Mouse (Mus musculus): ENCODE data around the gene Fndc10. TPM values are rescaled to one million over a fixed set of nuclear protein-coding genes. Genes with fewer than 3 reads are reported as not detected.
"Not testable (repeated sequence)": the region's sequence is repeated elsewhere in the genome, so short reads cannot be mapped to it uniquely, and the experiment has no call there.

The Fndc10 gene
- total RNA-seq, 4 experiments from 2014 or later, result 31.6 to 37.7 (median 34.7) TPM

GRCm38 (mm10) chr4:155683670-155684277 is 10.4 kb upstream of the Fndc10 start:
- DNase-seq (ENCODE audit: low spot score in 2 of 2), result not testable (repeated sequence)

- DNase-seq (ENCODE audit: low spot score in 2 of 2), result not testable (repeated sequence)
These were observed 6.4 kb upstream of the Fndc10 start for GRCm38 (mm10) chr4:155687764-155688163.

- DNase-seq (ENCODE audit: low spot score in 2 of 2), result peak in 1 of 2 experiments; percentile 32
These were observed 3.4 kb upstream of the Fndc10 start for GRCm38 (mm10) chr4:155690571-155691375.

DNA sequence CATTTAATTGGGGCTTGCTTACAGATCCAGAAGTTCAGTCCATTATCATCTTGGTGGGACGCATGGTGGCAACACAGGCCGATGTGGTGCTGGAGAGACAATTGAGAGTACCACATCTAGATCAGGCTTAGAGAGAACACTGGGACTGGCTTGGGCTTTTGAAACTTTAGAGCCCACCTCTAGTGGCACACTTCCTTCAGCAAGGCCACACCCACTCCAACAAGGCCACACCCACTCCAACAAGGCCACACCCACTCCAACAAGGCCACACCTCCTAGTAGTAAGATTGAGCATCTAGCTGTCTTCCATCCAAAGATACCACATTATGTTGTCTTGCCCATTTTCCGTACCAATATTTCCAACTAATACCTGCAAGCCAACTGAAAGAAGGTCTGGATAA is 1.7 kb upstream of the Fndc10 start:
- no peak for DNase-seq (ENCODE audit: low spot score in 2 of 2)

DNA sequence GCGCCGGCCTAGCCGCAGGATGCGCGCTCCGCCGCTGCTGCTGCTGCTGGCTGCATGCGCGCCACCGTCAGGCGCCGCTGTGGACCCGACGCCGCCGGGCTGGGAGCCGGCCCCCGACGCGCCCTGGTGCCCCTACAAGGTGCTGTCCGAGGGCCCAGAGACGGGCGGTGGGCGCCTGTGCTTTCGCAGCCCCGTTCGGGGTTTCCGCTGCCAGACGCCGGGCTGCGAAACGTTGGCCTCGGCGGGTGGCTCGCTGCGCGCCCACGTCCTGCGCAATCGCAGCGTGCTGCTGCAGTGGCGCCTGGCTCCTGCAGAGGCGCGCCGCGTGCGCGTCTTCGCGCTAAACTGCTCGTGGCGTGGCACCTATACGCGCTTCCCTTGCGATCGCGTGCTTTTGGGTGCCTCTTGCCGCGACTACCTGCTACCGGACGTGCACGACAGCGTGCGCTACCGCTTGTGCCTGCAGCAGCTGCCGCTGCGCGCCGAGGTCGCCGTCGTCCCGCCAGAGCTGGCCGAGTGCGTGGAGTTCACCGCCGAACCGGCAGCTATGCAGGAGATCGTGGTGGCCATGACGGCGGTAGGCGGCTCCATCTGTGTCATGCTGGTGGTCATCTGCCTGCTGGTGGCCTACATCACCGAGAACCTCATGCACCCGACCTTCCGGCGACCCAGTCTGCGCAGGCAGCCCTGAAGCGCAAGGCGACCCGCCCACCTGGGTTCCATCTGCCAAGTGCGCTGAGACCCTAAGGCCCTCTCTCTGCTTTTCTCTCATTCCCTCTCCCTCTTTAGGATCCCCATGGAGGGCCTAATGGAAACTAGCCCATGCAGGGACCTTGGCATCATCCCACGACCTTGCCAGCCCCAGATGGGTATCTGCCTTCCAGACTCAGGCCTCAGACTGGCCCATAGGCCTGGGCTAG is 600 bp downstream of the Fndc10 start:
- peak; percentile 71 to 82 for DNase-seq (ENCODE audit: low spot score in 2 of 2)

GRCm38 (mm10) chr4:155695531-155696062 is 1.5 kb downstream of the Fndc10 start:
- DNase-seq (ENCODE audit: low spot score in 2 of 2), result no peak

GRCm38 (mm10) chr4:155696261-155697255 is 2.4 kb downstream of the Fndc10 start:
- no peak for DNase-seq (ENCODE audit: low spot score in 2 of 2)

DNA sequence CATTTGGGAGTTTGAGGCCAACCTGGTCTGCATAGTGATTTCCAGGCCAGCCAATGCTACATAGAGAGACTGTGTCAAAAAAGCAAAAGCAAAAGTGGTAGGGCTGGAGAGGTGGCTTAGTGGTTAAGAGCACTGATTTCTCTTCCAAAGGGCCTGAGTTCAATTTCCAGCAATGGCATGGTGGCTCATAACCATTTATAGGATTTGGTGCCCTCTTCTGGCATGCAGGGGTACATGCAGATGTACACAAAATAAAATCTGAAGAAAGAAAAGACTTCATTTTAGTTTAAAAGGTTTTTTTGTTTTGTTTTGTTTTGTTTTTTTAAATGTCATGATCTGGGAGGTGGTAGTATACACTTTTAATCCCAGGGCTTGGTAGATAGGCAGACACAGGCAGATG is 6.3 kb downstream of the Fndc10 start:
- no peak for DNase-seq (ENCODE audit: low spot score in 2 of 2)

DNA sequence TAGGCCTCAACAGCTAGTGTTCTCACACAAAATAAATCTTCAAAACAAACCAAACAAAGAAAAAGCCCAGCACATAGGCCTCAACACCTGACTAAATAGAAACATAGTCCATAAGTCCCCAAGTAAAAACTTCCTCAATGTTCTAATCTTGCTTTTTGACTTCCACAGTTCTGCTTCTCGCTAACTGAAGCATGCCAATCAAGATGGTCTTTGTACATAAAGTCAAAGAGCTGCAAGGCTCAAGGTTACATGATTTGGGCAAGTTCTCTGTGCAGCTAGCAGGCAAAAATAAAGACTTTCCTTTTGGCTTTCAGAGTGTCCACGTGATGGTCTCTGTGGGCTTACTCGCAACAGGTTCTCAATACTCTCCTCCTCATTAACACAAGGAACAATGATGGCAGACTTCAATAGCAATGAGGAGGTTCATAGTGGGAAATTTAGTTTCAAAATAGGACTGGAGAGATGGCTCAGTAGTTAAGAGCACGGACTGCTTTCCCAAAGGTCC is 9.3 kb downstream of the Fndc10 start:
- no peak for DNase-seq (ENCODE audit: low spot score in 2 of 2)

GRCm38 (mm10) chr4:155704721-155705591 is 10.8 kb downstream of the Fndc10 start, which contains the start of gene Ssu72:
Gene Ssu72 (plus strand): TSS chr4:155704800.
- peak; percentile 92 to 98 for DNase-seq (ENCODE audit: low spot score in 2 of 2)

DNA sequence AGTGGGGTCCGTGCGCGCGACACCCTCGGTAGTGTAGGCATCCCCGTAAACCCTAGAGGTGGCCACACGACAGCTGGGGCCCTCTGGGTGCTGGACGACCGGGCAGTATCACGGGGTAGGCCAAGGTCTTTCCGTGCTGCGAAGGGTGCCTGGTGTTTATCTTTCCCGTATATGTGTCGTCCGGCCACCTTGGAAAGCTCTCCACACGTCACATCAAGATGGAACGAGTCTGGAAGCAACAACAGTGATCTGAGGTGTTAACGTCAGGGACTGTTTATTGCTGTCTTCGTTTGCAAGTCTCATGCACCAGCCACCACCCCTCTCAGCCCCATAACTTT is 11.4 kb downstream of the Fndc10 start:
- no peak for DNase-seq (ENCODE audit: low spot score in 2 of 2)

DNA sequence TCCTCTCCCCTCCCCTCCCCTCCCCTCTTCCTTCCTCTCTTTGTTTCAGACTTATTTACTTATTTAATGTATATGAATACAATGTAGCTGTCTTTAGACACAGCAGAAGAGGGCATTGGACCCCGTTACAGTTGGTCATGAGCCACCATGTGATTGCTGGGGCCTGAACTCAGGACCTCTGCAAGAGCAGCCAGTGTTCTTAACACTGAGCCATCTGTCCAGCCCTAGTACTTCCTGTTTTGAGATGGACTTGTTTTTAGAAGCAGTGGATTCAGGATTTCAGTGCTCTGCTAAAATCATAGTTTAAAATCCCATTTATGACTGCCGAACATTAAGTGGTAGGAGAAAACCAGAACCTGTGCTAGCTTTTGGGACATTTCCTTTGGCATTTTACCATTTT is 14.4 kb downstream of the Fndc10 start:
- DNase-seq (ENCODE audit: low spot score in 2 of 2), result no peak

DNA sequence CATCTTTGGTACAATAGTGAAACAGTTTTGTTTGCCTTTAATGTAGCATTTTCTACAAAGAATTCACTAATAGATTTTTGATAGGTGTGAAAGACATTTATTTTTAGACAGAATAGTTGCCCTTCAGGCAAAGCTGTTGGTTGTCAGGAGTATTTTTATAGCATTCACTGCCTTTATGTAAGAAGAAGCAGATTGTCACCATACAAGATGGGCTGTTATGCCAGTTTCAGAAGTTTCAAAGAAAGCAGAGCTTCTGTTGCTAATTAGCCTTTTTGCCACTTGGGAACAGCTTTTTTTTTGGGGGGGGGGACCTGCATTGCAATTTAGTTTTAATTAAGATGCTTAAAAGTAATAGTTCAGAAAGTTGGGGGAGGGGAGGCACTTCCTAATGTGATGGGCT is 14.8 kb downstream of the Fndc10 start:
- DNase-seq (ENCODE audit: low spot score in 2 of 2), result no peak

DNA sequence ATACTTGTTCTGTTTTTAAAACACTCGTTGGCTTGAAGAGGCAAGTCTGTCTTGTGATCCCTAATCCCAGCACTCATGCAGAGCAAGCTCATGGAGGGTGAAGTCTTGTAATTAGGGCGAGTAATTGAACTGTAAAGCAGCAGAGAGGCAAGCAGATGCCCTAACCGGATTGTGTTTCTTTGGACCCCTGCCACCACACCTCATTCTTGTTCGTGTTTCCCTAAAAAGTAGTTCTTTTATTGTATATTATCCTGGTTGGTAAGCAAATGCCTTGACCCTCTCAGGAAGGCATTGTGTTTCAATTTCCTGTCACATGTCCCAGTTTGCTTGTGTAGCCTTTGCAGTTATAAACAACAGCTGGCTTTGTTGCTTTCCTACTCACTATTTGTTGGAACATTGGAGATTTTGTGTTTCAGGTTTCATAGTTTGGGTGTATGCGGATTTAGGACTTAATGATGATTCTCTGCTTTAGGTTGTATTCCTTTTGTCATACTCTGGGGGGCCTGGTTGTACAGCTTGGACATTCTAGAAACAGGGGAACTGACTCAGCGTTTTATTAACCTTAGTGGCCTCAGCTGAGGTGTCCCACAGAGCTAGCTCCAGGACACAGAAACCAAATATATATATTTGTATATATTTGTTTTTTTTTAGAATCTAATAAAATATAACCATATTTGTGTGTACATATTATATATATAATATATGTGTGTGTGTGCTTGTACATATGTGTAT is 16.5 kb downstream of the Fndc10 start:
- no peak for DNase-seq (ENCODE audit: low spot score in 2 of 2)

DNA sequence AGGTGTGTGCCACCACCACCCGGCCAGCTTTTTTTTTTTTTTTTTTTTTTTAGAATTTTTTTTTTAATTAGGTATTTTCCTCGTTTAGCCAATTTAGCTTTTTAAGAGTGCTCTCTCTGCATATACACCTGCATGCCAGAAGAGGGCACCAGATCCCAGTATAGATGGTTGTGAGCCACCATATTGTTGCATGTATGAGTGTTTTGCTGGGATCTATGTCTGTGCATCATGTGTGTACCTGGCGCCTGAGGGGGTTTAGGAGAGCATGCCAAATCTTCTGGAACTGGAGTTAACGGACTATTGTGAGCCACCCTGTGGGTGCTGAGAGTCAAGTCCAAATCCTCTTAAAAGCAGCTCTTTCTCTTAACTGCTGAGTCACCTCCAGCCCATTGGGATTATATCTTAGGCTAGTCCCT is 27.5 kb downstream of the Fndc10 start:
- no peak for DNase-seq (ENCODE audit: low spot score in 2 of 2)

- no peak for DNase-seq (ENCODE audit: low spot score in 2 of 2)
These were observed 33.9 kb downstream of the Fndc10 start for GRCm38 (mm10) chr4:155727993-155728392.

GRCm38 (mm10) chr4:155733267-155733666 is 39.1 kb downstream of the Fndc10 start:
- DNase-seq (ENCODE audit: low spot score in 2 of 2), result no peak

DNA sequence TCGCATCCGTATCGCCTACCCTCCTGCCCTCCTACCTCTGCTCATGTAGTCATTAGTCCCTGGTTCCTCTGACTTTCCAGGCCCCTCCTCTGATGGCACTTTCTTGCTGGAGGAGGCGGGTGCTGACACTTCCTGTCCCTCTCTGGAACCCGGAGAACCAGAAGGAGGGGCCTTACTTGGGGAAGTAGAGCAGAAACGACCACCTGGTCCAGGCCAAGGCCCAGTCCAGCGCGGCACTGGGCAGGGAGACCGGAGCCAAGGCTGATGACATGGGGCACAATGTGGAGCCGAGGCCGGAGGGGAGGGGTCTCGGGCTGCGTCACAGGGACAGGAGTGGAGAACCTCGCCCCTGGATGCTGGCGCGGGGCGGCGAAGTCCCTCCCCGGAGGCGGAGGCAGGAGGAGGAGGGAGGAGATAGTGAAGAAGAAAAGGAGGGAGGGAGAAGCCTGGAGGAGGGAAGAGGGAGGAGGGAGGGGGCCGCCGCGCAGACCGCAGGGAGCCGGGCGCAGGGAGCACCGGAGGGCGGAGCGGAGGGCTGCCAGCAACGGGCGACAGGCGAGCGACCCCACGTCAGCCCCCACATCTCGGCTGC is 40.3 kb downstream of the Fndc10 start, which contains the start of gene Tmem240:
TSS of gene Tmem240 (plus strand) at position 451 of the 592 bp plus-strand sequence.
- DNase-seq (ENCODE audit: low spot score in 2 of 2), result peak; percentile 78 to 92
